Mouse (Mus musculus) hindbrain, embryonic 14.5 days (tissue): ENCODE data around the gene Cd37. TPM values are rescaled to one million over a fixed set of nuclear protein-coding genes. Genes with fewer than 3 reads are reported as not detected.

ENCODE experiments used
- ATAC-seq: fragments of 200-750 bp; cut with Nextera tagmentation; 2 replicates; pipeline ENCODE4 v1.8.0; 2017; ENCODE audit warnings: moderate number of reproducible peaks, mild to moderate bottlenecking, moderate TSS enrichment, moderate library complexity; ENCODE audit not compliant: low FRiP score
- DNase-seq: peaks from one replicate; pipeline ENCODE4 v3.0.0-alpha.2; 2015; ENCODE audit warnings: low spot score
- H3K27ac ChIP-seq: fragments of 300-500 bp; sonication (generic); 2 replicates; pipeline ENCODE4 v1.5.1; 2014; ENCODE audit warnings: mild to moderate bottlenecking, moderate library complexity
- H3K27me3 ChIP-seq: fragments of 300-500 bp; sonication (generic); 2 replicates; pipeline ENCODE4 v1.6.1; 2014; ENCODE audit warnings: mild to moderate bottlenecking, low read length, mixed read lengths; ENCODE audit not compliant: control insufficient read depth, insufficient read depth
- H3K36me3 ChIP-seq: fragments of 300-500 bp; sonication (generic); replicated peaks from 2 replicates; pipeline ENCODE4 v1.6.1; 2014; ENCODE audit not compliant: control insufficient read depth, insufficient read depth
- H3K4me1 ChIP-seq: fragments of 300-500 bp; sonication (generic); replicated peaks from 2 replicates; pipeline ENCODE4 v1.6.1; 2014; ENCODE audit warnings: antibody characterized with exemption, low read length, mixed read lengths; ENCODE audit not compliant: control insufficient read depth, insufficient read depth
- H3K4me2 ChIP-seq: fragments of 300-500 bp; sonication (generic); replicated peaks from 2 replicates; pipeline ENCODE4 v1.6.1; 2014; ENCODE audit warnings: mild to moderate bottlenecking, moderate library complexity
- H3K4me3 ChIP-seq: fragments of 300-500 bp; sonication (generic); replicated peaks from 2 replicates; pipeline ENCODE4 v1.5.1; 2014; ENCODE audit warnings: mild to moderate bottlenecking, low read length
- H3K9ac ChIP-seq: fragments of 300-500 bp; sonication (generic); 2 replicates; pipeline ENCODE4 v1.6.1; 2014
- H3K9me3 ChIP-seq: fragments of 300-500 bp; sonication (generic); 2 replicates; pipeline ENCODE4 v1.6.1; 2016; ENCODE audit warnings: low read length; ENCODE audit not compliant: control insufficient read depth
- WGBS: fragments of 180-500 bp; shearing (Covaris S2); extraction: QIAGEN DNeasy Blood & Tissue Kit; methylation state at CpG from one replicate; pipeline ENCODE4 v1.1.7; 2014; 5-methylcytosine and 5-hydroxymethylcytosine counted together
- polyA plus RNA-seq: library from polyadenylated mRNA; unstranded; fragments of >200 nt; fragmentation: Nextera tagmentation; extraction: Ambion mirVana; gene quantifications from 2 replicates; pipeline ENCODE4 v1.2.1, GENCODE M21; 2014

The Cd37 gene
- polyA plus RNA-seq, 1 experiment from 2014 or later: 0.94 TPM

DNA sequence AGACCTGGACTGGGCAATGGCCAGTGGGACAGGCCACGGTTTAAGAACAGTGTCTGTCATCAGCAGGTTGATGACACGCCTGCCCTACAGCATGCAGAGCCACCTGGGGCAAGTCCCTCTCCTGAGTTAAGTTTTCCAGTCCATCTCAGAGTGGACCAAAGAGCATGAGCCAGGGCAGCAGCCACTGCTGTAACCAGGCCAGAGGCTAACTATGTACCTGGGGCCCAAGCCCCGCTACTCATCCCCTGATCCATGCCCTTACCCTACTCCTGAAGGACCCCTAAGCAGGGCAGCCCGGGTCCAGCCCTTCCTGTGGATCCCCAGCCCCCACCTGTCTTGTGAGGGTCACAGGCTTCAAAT, 42.8 kb downstream of the Cd37 start:
- H3K4me3 ChIP-seq: no peak overlapping the region
- no peak overlapping the region for H3K4me2 ChIP-seq
- 80% methylated on average over 4 of the region's 4 CpGs for WGBS
- no peak overlapping the region for H3K27ac ChIP-seq
- ATAC-seq (no peak), DNase-seq (no peak)
- no peaks in the 10 kb centered on the region for H3K4me1 ChIP-seq
- H3K36me3 ChIP-seq: no peaks in the 10 kb centered on the region
- H3K9ac ChIP-seq: no peak overlapping the region
- no peaks in the 10 kb centered on the region for H3K27me3 ChIP-seq
- no peaks in the 10 kb centered on the region for H3K9me3 ChIP-seq

GRCm38 (mm10) chr7:45195341-45196175, 43.4 kb downstream of the Cd37 start:
- Histone ChIP-seq H3K27me3 (0 out of 2 replicates have a peak, but pooled peaks cover 4% of the 10 kb centered on the region), H3K9ac (no peak overlapping the region), H3K4me3 (no peak overlapping the region), H3K4me1 (no peaks in the 10 kb centered on the region), H3K9me3 (no peaks in the 10 kb centered on the region), H3K36me3 (no peaks in the 10 kb centered on the region), H3K4me2 (no peak overlapping the region), H3K27ac (no peak overlapping the region)
- WGBS: 60% methylated on average over 13 of the region's 13 CpGs
- DNase-seq: no peak
- ATAC-seq: no peak

GRCm38 (mm10) chr7:45193871-45194785, 44.8 kb downstream of the Cd37 start:
- no peaks in the 10 kb centered on the region for H3K36me3 ChIP-seq
- no peak for DNase-seq
- H3K27ac ChIP-seq: no peak overlapping the region
- H3K4me2 ChIP-seq: no peak overlapping the region
- no peak overlapping the region for H3K9ac ChIP-seq
- no peaks in the 10 kb centered on the region for H3K9me3 ChIP-seq
- H3K4me1 ChIP-seq: no peaks in the 10 kb centered on the region
- ATAC-seq: no peak
- 69% methylated on average over 17 of the region's 17 CpGs for WGBS
- no peak overlapping the region for H3K4me3 ChIP-seq
- H3K27me3 ChIP-seq: 0 out of 2 replicates have a peak, but pooled peaks cover 6% of the 10 kb centered on the region

GRCm38 (mm10) chr7:45193406-45193805, 45.5 kb downstream of the Cd37 start:
- H3K9ac ChIP-seq: no peak overlapping the region
- no peak overlapping the region for H3K27ac ChIP-seq
- no peaks in the 10 kb centered on the region for H3K4me1 ChIP-seq
- H3K9me3 ChIP-seq: no peaks in the 10 kb centered on the region
- no peak for DNase-seq
- WGBS: 69% methylated on average over 5 of the region's 5 CpGs
- no peak overlapping the region for H3K4me3 ChIP-seq
- no peak overlapping the region for H3K4me2 ChIP-seq
- H3K27me3 ChIP-seq: 0 out of 2 replicates have a peak, but pooled peaks cover 6% of the 10 kb centered on the region
- no peaks in the 10 kb centered on the region for H3K36me3 ChIP-seq
- ATAC-seq: no peak

- Histone ChIP-seq H3K36me3 (no peaks in the 10 kb centered on the region), H3K27me3 (0 out of 2 replicates have a peak, but pooled peaks cover 6% of the 10 kb centered on the region), H3K4me2 (no peak overlapping the region), H3K27ac (no peak overlapping the region), H3K9me3 (no peaks in the 10 kb centered on the region), H3K9ac (no peak overlapping the region), H3K4me3 (no peak overlapping the region), H3K4me1 (no peaks in the 10 kb centered on the region)
- no peak for ATAC-seq
- no peak for DNase-seq
- 79% methylated on average over 7 of the region's 7 CpGs for WGBS
These were observed 46.2 kb downstream of the Cd37 start for GRCm38 (mm10) chr7:45192585-45193310.

DNA sequence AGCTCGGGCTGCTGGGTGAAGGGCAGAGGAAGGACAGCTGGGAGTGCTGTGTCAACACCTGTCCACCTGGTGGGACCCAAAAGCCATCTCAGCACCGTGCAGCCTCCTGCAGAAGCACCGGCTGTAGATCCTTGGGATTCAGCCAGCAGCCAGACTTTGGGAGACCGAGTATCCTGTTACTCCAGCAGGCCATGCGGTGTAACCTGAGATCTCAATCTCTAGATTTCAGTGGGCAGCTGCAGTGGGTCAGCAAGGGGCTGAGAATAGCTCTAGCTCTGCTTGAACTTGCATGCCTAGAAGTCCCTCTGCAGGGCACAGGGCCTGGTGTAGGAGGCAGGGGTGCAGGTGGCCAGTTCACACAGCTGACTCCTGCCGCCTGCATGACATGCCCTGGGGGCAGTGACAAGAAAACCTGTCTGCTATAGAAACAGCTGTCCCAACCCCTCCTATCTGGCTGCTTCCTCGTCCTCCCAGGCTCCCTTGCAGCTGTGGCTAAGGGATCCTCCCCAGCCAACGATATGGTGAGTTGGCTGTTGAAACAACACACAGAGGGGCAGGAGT, 47.0 kb downstream of the Cd37 start:
- 0 out of 2 replicates have a peak, but pooled peaks cover 6% of the 10 kb centered on the region for H3K27me3 ChIP-seq
- H3K9ac ChIP-seq: no peak overlapping the region
- no peak overlapping the region for H3K4me2 ChIP-seq
- no peaks in the 10 kb centered on the region for H3K4me1 ChIP-seq
- WGBS: 28% methylated on average over 8 of the region's 8 CpGs
- H3K4me3 ChIP-seq: no peak overlapping the region
- H3K36me3 ChIP-seq: no peaks in the 10 kb centered on the region
- no peak overlapping the region for H3K27ac ChIP-seq
- no peaks in the 10 kb centered on the region for H3K9me3 ChIP-seq
- DNase-seq (no peak), ATAC-seq (no peak)

- no peaks in the 10 kb centered on the region for H3K4me1 ChIP-seq
- DNase-seq (no peak), ATAC-seq (no peak)
- WGBS: 82% methylated on average over 2 of the region's 2 CpGs
- no peak overlapping the region for H3K4me2 ChIP-seq
- no peak overlapping the region for H3K27ac ChIP-seq
- no peaks in the 10 kb centered on the region for H3K36me3 ChIP-seq
- no peak overlapping the region for H3K9ac ChIP-seq
- no peaks in the 10 kb centered on the region for H3K9me3 ChIP-seq
- no peak overlapping the region for H3K4me3 ChIP-seq
- 0 out of 2 replicates have a peak, but pooled peaks cover 6% of the 10 kb centered on the region for H3K27me3 ChIP-seq
These were observed 47.8 kb downstream of the Cd37 start for GRCm38 (mm10) chr7:45191161-45191560.

GRCm38 (mm10) chr7:45190186-45190585, 48.7 kb downstream of the Cd37 start:
- no peak for ATAC-seq
- DNase-seq: no peak

More at GRCm38 (mm10) chr7:45190186-45190585, 48.7 kb downstream of the Cd37 start:
- 91% methylated on average over 6 of the region's 6 CpGs for WGBS
- H3K27me3 ChIP-seq: 0 out of 2 replicates have a peak, but pooled peaks cover 6% of the 10 kb centered on the region
- no peak overlapping the region for H3K27ac ChIP-seq
- no peaks in the 10 kb centered on the region for H3K4me1 ChIP-seq
- H3K36me3 ChIP-seq: no peaks in the 10 kb centered on the region
- no peaks in the 10 kb centered on the region for H3K9me3 ChIP-seq
- no peak overlapping the region for H3K4me2 ChIP-seq
- H3K9ac ChIP-seq: no peak overlapping the region
- H3K4me3 ChIP-seq: no peak overlapping the region
